Mouse (Mus musculus) testis, adult 10 weeks (tissue): Measurements from ENCODE around the gene Gm13283. TPM values are rescaled to one million over a fixed set of nuclear protein-coding genes. Genes with fewer than 3 reads are reported as not detected.

Experiments
- polyA plus RNA-seq: library from polyadenylated mRNA; stranded (reverse); fragments of 350-450 nt; fragmentation: Illumina TruSeq; extraction: RNeasy Lipid Tissue Mini Kit (QIAGEN cat#74804); gene quantifications from one replicate; pipeline ENCODE4 v1.2.3, GENCODE M21; 2014; ENCODE audit warnings: low read depth, low replicate concordance

Gene Gm13283
- polyA plus RNA-seq = not detected

GRCm38 (mm10) chr4:88759610-88760268, at the start of gene Gm13283:
Gm13283 (plus strand) TSS chr4:88760119.

GRCm38 (mm10) chr4:88721791-88722721, 37.9 kb upstream of the Gm13283 start, which contains the start of the genes Gm26566 and Klhl9:
Gm26566 (plus strand) TSS chr4:88721805.
Klhl9 (minus strand) TSS chr4:88722465.

GRCm38 (mm10) chr4:88754818-88755340, 5.0 kb upstream of the Gm13283 start, which contains the start of gene Gm13271:
Gm13271 (plus strand) TSS chr4:88754868.

GRCm38 (mm10) chr4:88773534-88773933, 13.6 kb downstream of the Gm13283 start, which contains the start of gene Gm13290:
Gm13290 (plus strand) TSS chr4:88773834.

GRCm38 (mm10) chr4:88776622-88777021, 16.7 kb downstream of the Gm13283 start, which contains the start of gene Gm13289:
Gm13289 (plus strand) TSS chr4:88776922.

GRCm38 (mm10) chr4:88779550-88779949, 19.6 kb downstream of the Gm13283 start, which contains the start of gene Gm13272:
Gm13272 (plus strand) TSS chr4:88779850.

GRCm38 (mm10) chr4:88781831-88782230, 21.9 kb downstream of the Gm13283 start, which contains the start of gene Ifnz:
Ifnz (plus strand) TSS chr4:88782131.

GRCm38 (mm10) chr4:88785409-88785808, 25.5 kb downstream of the Gm13283 start, which contains the start of gene Gm13276:
Gm13276 (plus strand) TSS chr4:88785709.

GRCm38 (mm10) chr4:88788402-88788801, 28.5 kb downstream of the Gm13283 start, which contains the start of gene Gm13277:
Gm13277 (plus strand) TSS chr4:88788632.

GRCm38 (mm10) chr4:88791250-88791649, 31.3 kb downstream of the Gm13283 start, which contains the start of gene Gm13278:
Gm13278 (plus strand) TSS chr4:88791550.

GRCm38 (mm10) chr4:88793936-88794675, 34.2 kb downstream of the Gm13283 start, which contains the start of gene Gm13275:
Gm13275 (plus strand) TSS chr4:88794487.

GRCm38 (mm10) chr4:88797097-88797496, 37.2 kb downstream of the Gm13283 start, which contains the start of gene Gm13279:
Gm13279 (plus strand) TSS chr4:88797397.

GRCm38 (mm10) chr4:88799365-88799764, 39.4 kb downstream of the Gm13283 start, which contains the start of gene Gm13285:
Gm13285 (plus strand) TSS chr4:88799665.

GRCm38 (mm10) chr4:88802954-88803353, 43.0 kb downstream of the Gm13283 start, which contains the start of gene Gm13287:
Gm13287 (plus strand) TSS chr4:88803254.

GRCm38 (mm10) chr4:88805231-88805630, 45.3 kb downstream of the Gm13283 start, which contains the start of gene Gm13288:
Gm13288 (plus strand) TSS chr4:88805531.

Other genes starting within 250 kb of the Gm13283 start
- not detected for gene Ifnb1, start 237.3 kb upstream of the Gm13283 start, polyA plus RNA-seq
- gene Ifna15, start 201.9 kb upstream of the Gm13283 start, polyA plus RNA-seq = not detected
- gene Ifna14, start 188.3 kb upstream of the Gm13283 start, polyA plus RNA-seq = not detected
- not detected for gene Ifna9, start 167.7 kb upstream of the Gm13283 start, polyA plus RNA-seq
- gene Ifna12, start 156.7 kb upstream of the Gm13283 start, polyA plus RNA-seq = not detected
- not detected for gene C87499, start 125.7 kb upstream of the Gm13283 start, polyA plus RNA-seq
- not detected for gene Ifna13, start 115.7 kb upstream of the Gm13283 start, polyA plus RNA-seq
- gene Ifna16, start 83.2 kb upstream of the Gm13283 start, polyA plus RNA-seq = not detected
- gene Ifna2, start 76.2 kb upstream of the Gm13283 start, polyA plus RNA-seq = not detected
- gene Ifnab, start 68.8 kb upstream of the Gm13283 start, polyA plus RNA-seq = not detected
- not detected for gene Gm26566, start 38.3 kb upstream of the Gm13283 start, polyA plus RNA-seq
- gene Klhl9, start 37.7 kb upstream of the Gm13283 start, polyA plus RNA-seq = 41.4 TPM
- not detected for gene Gm13271, start 5.3 kb upstream of the Gm13283 start, polyA plus RNA-seq
- gene Gm13290, start 13.7 kb downstream of the Gm13283 start, polyA plus RNA-seq = not detected
- gene Gm13289, start 16.8 kb downstream of the Gm13283 start, polyA plus RNA-seq = not detected
- not detected for gene Gm13272, start 19.7 kb downstream of the Gm13283 start, polyA plus RNA-seq
- not detected for gene Ifnz, start 22.0 kb downstream of the Gm13283 start, polyA plus RNA-seq
- gene Gm13276, start 25.6 kb downstream of the Gm13283 start, polyA plus RNA-seq = not detected
- not detected for gene Gm13277, start 28.5 kb downstream of the Gm13283 start, polyA plus RNA-seq
- gene Gm13278, start 31.4 kb downstream of the Gm13283 start, polyA plus RNA-seq = not detected
- gene Gm13275, start 34.4 kb downstream of the Gm13283 start, polyA plus RNA-seq = not detected
- not detected for gene Gm13279, start 37.3 kb downstream of the Gm13283 start, polyA plus RNA-seq
- not detected for gene Gm13285, start 39.5 kb downstream of the Gm13283 start, polyA plus RNA-seq
- not detected for gene Gm13287, start 43.1 kb downstream of the Gm13283 start, polyA plus RNA-seq
- gene Gm13288, start 45.4 kb downstream of the Gm13283 start, polyA plus RNA-seq = not detected
- gene Ifna7, start 56.1 kb downstream of the Gm13283 start, polyA plus RNA-seq = not detected
- not detected for gene Ifna11, start 59.8 kb downstream of the Gm13283 start, polyA plus RNA-seq
- gene Ifna6, start 67.3 kb downstream of the Gm13283 start, polyA plus RNA-seq = not detected
- gene Ifna5, start 75.4 kb downstream of the Gm13283 start, polyA plus RNA-seq = not detected
- gene Ifna4, start 81.7 kb downstream of the Gm13283 start, polyA plus RNA-seq = not detected
- not detected for gene Ifna1, start 90.0 kb downstream of the Gm13283 start, polyA plus RNA-seq
- not detected for gene Ifne, start 120.1 kb downstream of the Gm13283 start, polyA plus RNA-seq